Mouse (Mus musculus) testis, adult 2 months (tissue): Measurements from ENCODE around the gene Hrh2. TPM values are rescaled to one million over a fixed set of nuclear protein-coding genes. Genes with fewer than 3 reads are reported as not detected.

Source experiments
- H3K27ac ChIP-seq: fragments of 200-500 bp; 2 replicates; pipeline ENCODE4 v1.5.1; 2012; ENCODE audit warnings: low read depth, low read length; ENCODE audit not compliant: control insufficient read depth, insufficient read depth
- H3K27me3 ChIP-seq: fragments of 200-500 bp; 2 replicates; pipeline ENCODE4 v1.6.1; 2012; ENCODE audit warnings: mild to moderate bottlenecking, low read length, moderate library complexity; ENCODE audit not compliant: control insufficient read depth, insufficient read depth
- H3K36me3 ChIP-seq: fragments of 200-500 bp; 2 replicates; pipeline ENCODE4 v1.6.1; 2012; ENCODE audit warnings: mild to moderate bottlenecking, low read length; ENCODE audit not compliant: control insufficient read depth, insufficient read depth
- H3K4me1 ChIP-seq: fragments of 200-500 bp; 2 replicates; pipeline ENCODE4 v1.6.1; 2012; ENCODE audit warnings: low read length; ENCODE audit not compliant: control insufficient read depth, insufficient read depth
- H3K4me3 ChIP-seq: fragments of 200-500 bp; 2 replicates; pipeline ENCODE4 v1.5.1; 2012; ENCODE audit warnings: low read depth, mild to moderate bottlenecking, low read length, moderate library complexity, mixed read lengths; ENCODE audit not compliant: control insufficient read depth
- CTCF ChIP-seq: fragments of 200-500 bp; IDR thresholded peaks from 2 replicates; pipeline ENCODE4 v1.5.1; 2012; ENCODE audit warnings: low read depth, mild to moderate bottlenecking, inconsistent platforms, low read length, moderate library complexity; ENCODE audit not compliant: control insufficient read depth, insufficient read depth, insufficient replicate concordance
- POLR2A ChIP-seq: fragments of 200-500 bp; IDR thresholded peaks from 2 replicates; pipeline ENCODE4 v1.6.1; 2012; ENCODE audit warnings: low read depth, mild to moderate bottlenecking, inconsistent platforms, low read length, moderate library complexity; ENCODE audit not compliant: control insufficient read depth
- polyA plus RNA-seq: library from polyadenylated mRNA; depleted of rRNA; stranded (reverse); fragments of >200 nt; gene quantifications from 2 replicates; pipeline ENCODE4 v1.2.3, GENCODE M21; 2012

Hrh2 gene
- polyA plus RNA-seq, 1 experiment = 0.12 TPM

GRCm38 (mm10) chr13:54175426-54175825 lies 16.5 kb upstream of the Hrh2 start:
- Histone ChIP-seq H3K36me3 (no peaks in the 10 kb centered on the region), H3K27me3 (no peaks in the 10 kb centered on the region), H3K4me1 (no peaks in the 10 kb centered on the region; the same call in 1 of the 2 replicates), H3K4me3 (no peak overlapping the region), H3K27ac (no peak overlapping the region)
- TF ChIP-seq POLR2A (no peak), CTCF (no peak)

GRCm38 (mm10) chr13:54176406-54177020 lies 15.4 kb upstream of the Hrh2 start:
- TF ChIP-seq CTCF (no peak), POLR2A (no peak)

GRCm38 (mm10) chr13:54177346-54177745 lies 14.6 kb upstream of the Hrh2 start:
- no peak overlapping the region for H3K27ac ChIP-seq
- no peak overlapping the region for H3K4me3 ChIP-seq
- H3K4me1 ChIP-seq = no peaks in the 10 kb centered on the region; the same call in 1 of the 2 replicates
- TF ChIP-seq CTCF = no peak
- TF ChIP-seq POLR2A = no peak
- H3K36me3 ChIP-seq = no peaks in the 10 kb centered on the region
- no peaks in the 10 kb centered on the region for H3K27me3 ChIP-seq

More at GRCm38 (mm10) chr13:54176406-54177020, 15.4 kb upstream of the Hrh2 start:
- Histone ChIP-seq H3K4me3 (no peak overlapping the region), H3K27me3 (no peaks in the 10 kb centered on the region), H3K27ac (no peak overlapping the region), H3K36me3 (no peaks in the 10 kb centered on the region), H3K4me1 (no peaks in the 10 kb centered on the region; the same call in 1 of the 2 replicates)

GRCm38 (mm10) chr13:54178647-54179046 lies 13.3 kb upstream of the Hrh2 start:
- H3K27me3 ChIP-seq = no peaks in the 10 kb centered on the region
- no peak for TF ChIP-seq CTCF
- no peak for TF ChIP-seq POLR2A
- H3K4me1 ChIP-seq = no peaks in the 10 kb centered on the region; the same call in 1 of the 2 replicates
- H3K4me3 ChIP-seq = no peak overlapping the region
- no peaks in the 10 kb centered on the region for H3K36me3 ChIP-seq
- H3K27ac ChIP-seq = no peak overlapping the region

- Histone ChIP-seq H3K27ac (no peak overlapping the region), H3K27me3 (no peaks in the 10 kb centered on the region), H3K4me1 (no peaks in the 10 kb centered on the region; the same call in 1 of the 2 replicates), H3K4me3 (no peak overlapping the region), H3K36me3 (no peaks in the 10 kb centered on the region)
- no peak for TF ChIP-seq POLR2A
- no peak for TF ChIP-seq CTCF
These were observed 12.0 kb upstream of the Hrh2 start for GRCm38 (mm10) chr13:54179971-54180370.

- no peaks in the 10 kb centered on the region for H3K27me3 ChIP-seq
- no peak for TF ChIP-seq POLR2A
- TF ChIP-seq CTCF = no peak
- H3K27ac ChIP-seq = no peak overlapping the region
These were observed 11.5 kb upstream of the Hrh2 start for GRCm38 (mm10) chr13:54180461-54180860.

GRCm38 (mm10) chr13:54181318-54181717 lies 10.6 kb upstream of the Hrh2 start:
- no peaks in the 10 kb centered on the region; the same call in 1 of the 2 replicates for H3K4me1 ChIP-seq
- H3K4me3 ChIP-seq = no peak overlapping the region
- H3K36me3 ChIP-seq = no peaks in the 10 kb centered on the region
- H3K27me3 ChIP-seq = no peaks in the 10 kb centered on the region
- H3K27ac ChIP-seq = no peak overlapping the region
- TF ChIP-seq CTCF (no peak), POLR2A (no peak)

More at GRCm38 (mm10) chr13:54180461-54180860, 11.5 kb upstream of the Hrh2 start:
- H3K4me3 ChIP-seq = no peak overlapping the region
- H3K36me3 ChIP-seq = no peaks in the 10 kb centered on the region
- H3K4me1 ChIP-seq = no peaks in the 10 kb centered on the region; the same call in 1 of the 2 replicates
